8 mouse cellular contexts compared by ENCODE assay signal in the genomic region with DNA sequence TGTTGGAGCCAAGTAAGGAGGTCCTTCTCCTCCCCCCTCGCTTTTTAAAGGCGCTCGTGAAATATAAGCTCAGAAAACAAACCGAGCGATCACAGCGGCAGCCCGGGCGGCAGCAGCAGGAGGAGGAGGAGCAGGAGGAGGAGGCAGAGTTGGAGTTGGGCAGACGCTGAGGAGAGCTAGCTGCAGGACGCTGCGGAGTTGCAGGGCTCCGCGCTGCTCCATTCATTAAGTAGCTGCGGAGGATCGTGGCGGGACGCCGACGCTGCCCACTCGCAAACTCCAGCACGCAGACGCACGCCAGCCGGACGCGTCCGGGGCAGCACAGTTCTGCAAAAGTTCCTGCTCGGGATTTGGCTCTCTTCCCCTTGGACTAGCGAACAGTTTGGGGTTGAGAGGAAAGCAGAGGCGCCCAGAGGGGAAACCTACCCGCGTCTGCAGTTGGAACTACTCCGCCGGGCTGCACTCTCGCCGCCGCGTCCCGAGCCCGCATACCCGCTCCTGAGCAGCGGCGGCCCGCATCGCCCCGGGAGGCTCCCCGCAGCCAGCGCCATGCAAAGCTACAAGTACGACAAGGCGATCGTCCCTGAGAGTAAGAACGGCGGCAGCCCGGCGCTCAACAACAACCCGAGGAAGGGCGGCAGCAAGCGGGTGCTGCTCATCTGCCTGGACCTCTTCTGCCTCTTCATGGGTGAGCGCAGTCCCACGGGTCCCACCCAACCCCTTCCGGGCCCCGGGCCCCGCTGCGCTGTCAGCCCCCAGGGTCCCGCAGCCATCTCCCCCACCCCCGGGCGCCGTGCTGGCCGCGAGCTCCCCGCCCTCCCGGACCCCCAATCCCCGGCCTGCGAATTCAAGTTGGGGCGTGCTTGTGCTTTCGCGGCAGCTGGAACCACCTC. TPM values are rescaled to one million over a fixed set of nuclear protein-coding genes. Genes with fewer than 3 reads are reported as not detected.
A peak's percentile ranks its signal among the peaks of the same experiment; 100 is the strongest.
DNase-seq lines count a peak whose midpoint lies in the region; ATAC-seq and TF ChIP-seq lines count a peak whose summit lies in the region.

Gene Plpp3, plus strand, starts transcription at position 72 of the 893 bp plus-strand sequence.

- H3K79me2 ChIP-seq in liver, adult 2 months (ENCODE audit: control insufficient read depth, insufficient read depth, low read length), result peaks cover 32% of the 10 kb centered on the region

- peak within 1 kb of the TSS; percentile 88 for H3K9ac ChIP-seq in heart, embryonic 11.5 days (ENCODE audit: low read depth, low read length)
- peak within 1 kb of the TSS; percentile 96 for H3K9ac ChIP-seq in kidney, embryonic 16.5 days (replicated peaks; ENCODE audit: low read length)
- H3K9ac ChIP-seq in liver, adult 2 months (ENCODE audit: low read depth, low read length), result peak within 1 kb of the TSS; percentile 98
- H3K9ac ChIP-seq in stomach, embryonic 15.5 days, result peak within 1 kb of the TSS; percentile 87

- H3K27ac ChIP-seq in heart, embryonic 11.5 days (ENCODE audit: low read depth, low read length), result peak within 1 kb of the TSS; percentile 85
- peak within 1 kb of the TSS; percentile 98 for H3K27ac ChIP-seq in kidney, embryonic 16.5 days (ENCODE audit: low read length)
- H3K27ac ChIP-seq in liver, adult 2 months (replicated peaks; ENCODE audit: insufficient read depth, low read depth, low read length), result peak within 1 kb of the TSS; percentile 93
- peak within 1 kb of the TSS; percentile 95 for H3K27ac ChIP-seq in stomach, embryonic 15.5 days

- no peak for TF ChIP-seq CTCF in liver, adult 2 months (IDR thresholded peaks at IDR 0.05; ENCODE audit: low read depth, low read length)

- ATAC-seq in heart, embryonic 11.5 days (replicated peaks; ENCODE audit: insufficient number of reproducible peaks, low FRiP score, low TSS enrichment), result peak; percentile 77
- peak; percentile 93 for ATAC-seq in kidney, embryonic 16.5 days (ENCODE audit: low FRiP score, low TSS enrichment)
- ATAC-seq in monocyte, adult 5-6 weeks (replicated peaks; ENCODE audit: insufficient number of reproducible peaks, low FRiP score, low TSS enrichment, poor library complexity, severe bottlenecking), result peak; percentile 20; the same call in 1 of the 2 replicates
- peak; percentile 87 for ATAC-seq in stomach, embryonic 15.5 days (ENCODE audit: insufficient read depth, low FRiP score, low read depth)

- no peaks in the 10 kb centered on the region; the same call in 1 of the 2 replicates for H3K36me3 ChIP-seq in heart, embryonic 11.5 days (ENCODE audit: control insufficient read depth, insufficient read depth, low read length)
- H3K36me3 ChIP-seq in kidney, embryonic 16.5 days (ENCODE audit: insufficient read depth, low read length), result peaks cover 6% of the 10 kb centered on the region
- H3K36me3 ChIP-seq in liver, adult 2 months (ENCODE audit: control insufficient read depth, insufficient read depth, low read length), result peaks cover 27% of the 10 kb centered on the region
- H3K36me3 ChIP-seq in stomach, embryonic 15.5 days, result 0 out of 2 replicates have a peak, but pooled peaks cover 3% of the 10 kb centered on the region

- peak; percentile 76 for DNase-seq in layer of hippocampus, adult 11-12 months (ENCODE audit: low spot score)
- no peak for DNase-seq in layer of hippocampus, adult 9-10 months (ENCODE audit: low spot score)
- peak; percentile 63 for DNase-seq in fat pad, adult 2 months (ENCODE audit: extremely low read depth, low read depth, low spot score)
- peak; percentile 93 for DNase-seq in liver, adult 2 months (ENCODE audit: extremely low read depth, low read depth, low spot score)

- WGBS in heart, embryonic 11.5 days (ENCODE audit: insufficient replicate concordance), result under 1% methylated on average over 77 of the region's 77 CpGs
- under 1% methylated on average over 70 of the region's 77 CpGs for WGBS in kidney, embryonic 16.5 days
- 1% methylated on average over 77 of the region's 77 CpGs for WGBS in liver, adult 2 months
- under 1% methylated on average over 75 of the region's 77 CpGs for WGBS in stomach, embryonic 15.5 days

- H3K27me3 ChIP-seq in heart, embryonic 11.5 days (ENCODE audit: control insufficient read depth, insufficient read depth, low read length), result peaks cover 3% of the 10 kb centered on the region; the same call in 1 of the 2 replicates
- H3K27me3 ChIP-seq in kidney, embryonic 16.5 days (ENCODE audit: insufficient read depth, low read length), result no peaks in the 10 kb centered on the region
- no peaks in the 10 kb centered on the region for H3K27me3 ChIP-seq in liver, adult 2 months (ENCODE audit: control insufficient read depth, insufficient read depth, low read length)
- H3K27me3 ChIP-seq in stomach, embryonic 15.5 days (replicated peaks), result no peaks in the 10 kb centered on the region

- no peaks in the 10 kb centered on the region for H3K9me3 ChIP-seq in heart, embryonic 11.5 days (replicated peaks; ENCODE audit: control insufficient read depth, low read length)
- H3K9me3 ChIP-seq in kidney, embryonic 16.5 days (ENCODE audit: low read length), result no peaks in the 10 kb centered on the region
- no peaks in the 10 kb centered on the region for H3K9me3 ChIP-seq in stomach, embryonic 15.5 days

- peaks cover 5% of the 10 kb centered on the region for H3K4me1 ChIP-seq in heart, embryonic 11.5 days (ENCODE audit: control insufficient read depth, insufficient read depth, low read length)
- peaks cover 25% of the 10 kb centered on the region for H3K4me1 ChIP-seq in kidney, embryonic 16.5 days (ENCODE audit: insufficient read depth, low read length)
- peaks cover 13% of the 10 kb centered on the region for H3K4me1 ChIP-seq in liver, adult 2 months (ENCODE audit: control insufficient read depth, insufficient read depth, low read length)
- 0 out of 2 replicates have a peak, but pooled peaks cover 2% of the 10 kb centered on the region for H3K4me1 ChIP-seq in stomach, embryonic 15.5 days

- H3K4me3 ChIP-seq in heart, embryonic 11.5 days (ENCODE audit: low read depth, low read length), result peak within 1 kb of the TSS; percentile 90
- H3K4me3 ChIP-seq in kidney, embryonic 16.5 days (ENCODE audit: low read length), result peak within 1 kb of the TSS; percentile 92
- peak within 1 kb of the TSS; percentile 99 for H3K4me3 ChIP-seq in liver, adult 2 months (ENCODE audit: insufficient read depth, low read depth, low read length)
- peak within 1 kb of the TSS; percentile 80 for H3K4me3 ChIP-seq in stomach, embryonic 15.5 days (replicated peaks)

- H3K4me2 ChIP-seq in heart, embryonic 11.5 days, result peak within 1 kb of the TSS; percentile 78
- peak within 1 kb of the TSS; percentile 77 for H3K4me2 ChIP-seq in kidney, embryonic 16.5 days (replicated peaks; ENCODE audit: low read depth, low read length)
- peak within 1 kb of the TSS; percentile 56 for H3K4me2 ChIP-seq in stomach, embryonic 15.5 days

- peak; percentile 98 for TF ChIP-seq POLR2A in liver, adult 2 months (IDR thresholded peaks at IDR 0.05; ENCODE audit: extremely low read depth, insufficient read depth, low read length)

RNA-seq across cellular contexts. Expression of gene Plpp3, which starts in this region (rescaled TPM):
- 23.8 and 25.7 TPM in 2 replicates for polyA plus RNA-seq in heart, embryonic 11.5 days (2014; fragmentation: Nextera tagmentation; extraction: Ambion mirVana)
- polyA plus RNA-seq in kidney, embryonic 16.5 days (2015; fragmentation: Nextera tagmentation; extraction: Ambion mirVana), result 69.2 and 76.3 TPM in 2 replicates
- 64.1 and 81.1 TPM in 2 replicates for total RNA-seq in liver, adult 2 months (2014; rRNA removed)
- polyA plus RNA-seq in liver, adult 2 months (2012; rRNA removed), result 81.0 and 84.2 TPM in 2 replicates
- 0.49 to 0.57 TPM in 2 of 3 replicates, not detected in the other for total RNA-seq in monocyte, adult 5-6 weeks (2017)
- 61.7 and 62.9 TPM in 2 replicates for polyA plus RNA-seq in stomach, embryonic 15.5 days (2015; fragmentation: Nextera tagmentation; extraction: Ambion mirVana)

Comparison
In these comparisons a context has a peak if more than half of its experiments do, and no peak if none do; other contexts are left out.
1. RNA of gene Plpp3 (total RNA-seq): 64.1 to 81.1 TPM in liver, adult 2 months; 0.49 to 0.57 TPM in monocyte, adult 5-6 weeks; every median in the first group is over 10 times any median in the second.
2. Peak in ATAC-seq in monocyte, adult 5-6 weeks; RNA of the gene not detected or under 1 TPM.
3. ATAC-seq: peak in every context shown above with its lines; median percentile 93 in kidney, embryonic 16.5 days; 87 in stomach, embryonic 15.5 days; 77 in heart, embryonic 11.5 days; 20 in monocyte, adult 5-6 weeks.
4. Peak in every context shown above with its lines, with median percentiles within 50 percentile points of each other: H3K27ac ChIP-seq, H3K4me2 ChIP-seq, H3K4me3 ChIP-seq and H3K9ac ChIP-seq.